Comparison of ENCODE assay signal across 16 mouse cellular contexts in genomic region chr5:116541128-116541527, GRCm38 (mm10). TPM values are rescaled to one million over a fixed set of nuclear protein-coding genes. Genes with fewer than 3 reads are reported as not detected.
DNase-seq lines count a peak whose midpoint lies in the region; TF ChIP-seq lines count a peak whose summit lies in the region.
"Had no signal": no experiment of that assay in that cellular context is flagged by ENCODE, and none has a peak within 500 bp of the region (broad histone marks: within the 10 kb centered on the region; RNA-seq: fewer than 3 reads in every experiment).

No protein-coding gene starts in this region.

- H3K27me3 ChIP-seq in heart, adult 2 months (ENCODE audit: control insufficient read depth, insufficient read depth, low read length), result no peaks in the 10 kb centered on the region
- H3K27me3 ChIP-seq: hindbrain, embryonic 15.5 days; lung, embryonic 15.5 days had no signal

- H3K9me3 ChIP-seq in ES-E14 (ENCODE audit: control insufficient read depth, insufficient read depth, low read depth, low read length), result no peaks in the 10 kb centered on the region
- H3K9me3 ChIP-seq: embryonic facial prominence, embryonic 10.5 days; hindbrain, embryonic 15.5 days; limb, embryonic 10.5 days; lung, embryonic 15.5 days had no signal

- no peak overlapping the region for H3K27ac ChIP-seq in heart, adult 2 months
- no peak overlapping the region for H3K27ac ChIP-seq in ES-E14 (ENCODE audit: insufficient read depth, low read depth, low read length, poor library complexity, severe bottlenecking)
- no peak overlapping the region for H3K27ac ChIP-seq in olfactory bulb, adult 2 months (ENCODE audit: insufficient read depth, low read depth, low read length)
- H3K27ac ChIP-seq: embryonic facial prominence, embryonic 10.5 days; hindbrain, embryonic 15.5 days; limb, embryonic 10.5 days; lung, embryonic 15.5 days; midbrain, embryonic 10.5 days had no signal

- H3K9ac ChIP-seq in heart, adult 2 months (ENCODE audit: low read depth, low read length), result no peak overlapping the region
- H3K9ac ChIP-seq in ES-E14 (ENCODE audit: insufficient read depth, low read depth, low read length, poor library complexity, severe bottlenecking), result no peak overlapping the region
- H3K9ac ChIP-seq: hindbrain, embryonic 15.5 days; lung, embryonic 15.5 days had no signal

- no peaks in the 10 kb centered on the region for H3K79me2 ChIP-seq in heart, adult 2 months (replicated peaks; ENCODE audit: control insufficient read depth, insufficient read depth, low read length)

- no peak overlapping the region for H3K4me3 ChIP-seq in heart, adult 2 months
- H3K4me3 ChIP-seq in lung, adult 2 months (replicated peaks; ENCODE audit: extremely low read depth, low read depth, low read length), result no peak overlapping the region
- H3K4me3 ChIP-seq in ES-E14 (ENCODE audit: insufficient read depth in 1 of 2, low read depth in 1 of 2, low read length in 2 of 2, poor library complexity in 1 of 2, severe bottlenecking in 1 of 2), result no peak overlapping the region
- H3K4me3 ChIP-seq in olfactory bulb, adult 2 months (ENCODE audit: insufficient read depth, low read depth, low read length), result no peak overlapping the region
- H3K4me3 ChIP-seq: embryonic facial prominence, embryonic 10.5 days; hindbrain, embryonic 15.5 days; limb, embryonic 10.5 days; lung, embryonic 15.5 days; midbrain, embryonic 10.5 days had no signal

- WGBS in heart, adult 2 months, result 89% methylated on average over 3 of the region's 3 CpGs
- 78% methylated on average over 3 of the region's 3 CpGs for WGBS in lung, adult 2 months
- WGBS in olfactory bulb, adult 2 months, result 87% methylated on average over 3 of the region's 3 CpGs

- no peak for TF ChIP-seq POLR2A in heart, adult 2 months (IDR thresholded peaks at IDR 0.05; ENCODE audit: insufficient read depth, low read depth, low read length)
- TF ChIP-seq POLR2A in lung, adult 2 months (IDR thresholded peaks at IDR 0.05; ENCODE audit: borderline replicate concordance, extremely low read depth, low read depth, low read length), result no peak
- no peak for TF ChIP-seq POLR2A in olfactory bulb, adult 2 months (IDR thresholded peaks at IDR 0.05; ENCODE audit: insufficient read depth, low read depth, low read length)

- no peak for DNase-seq in heart, adult 2 months
- DNase-seq in heart, postnatal 25 days (ENCODE audit: low spot score), result no peak
- DNase-seq in lung, adult 2 months, result no peak
- no peak for DNase-seq in lung, postnatal 25 days (ENCODE audit: low spot score)
- no peak for DNase-seq in ES-E14 (ENCODE audit: low read depth, low spot score)
- DNase-seq in gastrocnemius, postnatal 36 days, result no peak
- DNase-seq: adrenal gland, postnatal 10 days; heart, adult 11 months; right cerebral cortex, postnatal 14 days had no signal

- peak; percentile 53 for TF ChIP-seq CTCF in heart, adult 2 months (IDR thresholded peaks at IDR 0.05)
- TF ChIP-seq CTCF in lung, adult 2 months (IDR thresholded peaks at IDR 0.05; ENCODE audit: insufficient read depth, low read length), result 0 out of 2 replicates have a peak, but pooled peaks have one; percentile 22
- TF ChIP-seq CTCF in olfactory bulb, adult 2 months (IDR thresholded peaks at IDR 0.05; ENCODE audit: insufficient read depth, low read depth, low read length), result 0 out of 2 replicates have a peak, but pooled peaks have one; percentile 15

- intact Hi-C loops in heart, adult 2 months (cut with DNase I), result no loop called here
- intact Hi-C loops in heart, postnatal 25 days (cut with DNase I), result loop anchor here (5.0 kb wide), 1 partner anchor 309 kb away; no protein-coding TSS in a partner anchor
- intact Hi-C loops in gastrocnemius, postnatal 36 days (cut with DNase I), result no loop called here

- in situ Hi-C loops in ES-E14 (cut with MboI; ENCODE audit: low sequenced_read_pairs in 2 of 2, unreplicated experiment in 2 of 2), result no loop called here

- H3K36me3 ChIP-seq in heart, adult 2 months (ENCODE audit: control insufficient read depth, insufficient read depth, low read length), result no peaks in the 10 kb centered on the region
- no peaks in the 10 kb centered on the region for H3K36me3 ChIP-seq in ES-E14 (ENCODE audit: control insufficient read depth, insufficient read depth, low read length, poor library complexity, severe bottlenecking)
- H3K36me3 ChIP-seq: embryonic facial prominence, embryonic 10.5 days; hindbrain, embryonic 15.5 days; limb, embryonic 10.5 days; lung, embryonic 15.5 days had no signal

- no peaks in the 10 kb centered on the region for H3K4me1 ChIP-seq in heart, adult 2 months (ENCODE audit: control insufficient read depth, insufficient read depth, low read length)
- no peaks in the 10 kb centered on the region for H3K4me1 ChIP-seq in lung, adult 2 months (ENCODE audit: control insufficient read depth, insufficient read depth, low read length)
- H3K4me1 ChIP-seq in ES-E14 (ENCODE audit: control insufficient read depth in 2 of 2, insufficient read depth in 2 of 2, low read length in 2 of 2, poor library complexity in 1 of 2), result no peaks in the 10 kb centered on the region
- H3K4me1 ChIP-seq in olfactory bulb, adult 2 months (ENCODE audit: control insufficient read depth, insufficient read depth, low read length), result peaks cover 11% of the 10 kb centered on the region; the same call in 1 of the 2 replicates
- H3K4me1 ChIP-seq: limb, embryonic 10.5 days; lung, embryonic 15.5 days had no signal

- no peak for TF ChIP-seq EP300 in heart, adult 2 months (IDR thresholded peaks at IDR 0.05; ENCODE audit: insufficient read depth, low read depth, low read length)

TF ChIP-seq in ES-E14, 5 proteins besides CTCF, POLR2A, EP300 and RAD21:
- TF ChIP-seq HCFC1 (IDR thresholded peaks at IDR 0.05; ENCODE audit: borderline replicate concordance, insufficient read depth, low read length), result no peak
- TF ChIP-seq ZC3H11A (IDR thresholded peaks at IDR 0.05; ENCODE audit: borderline replicate concordance, low read depth, low read length), result 0 out of 2 replicates have a peak, but pooled peaks have one; percentile 12
- no peak for TF ChIP-seq CHD2 (IDR thresholded peaks at IDR 0.05; ENCODE audit: low read depth, low read length)
- TF ChIP-seq MAFK (IDR thresholded peaks at IDR 0.05; ENCODE audit: insufficient read depth, low read depth, low read length), result no peak
- no peak for TF ChIP-seq ZNF384 (IDR thresholded peaks at IDR 0.05; ENCODE audit: low read depth, low read length)
TF ChIP-seq in ES-E14: peak in this region for 1.

RNA-seq across cellular contexts. Expression of gene Srrm4, which starts 50.5 kb away (rescaled TPM):
- total RNA-seq in heart, adult 2 months (2021), result 10 to 100 TPM in 1 of 2 experiments, 1 to 10 TPM in 1; 9.3 to 12.2 TPM
- polyA plus RNA-seq in heart, adult 2 months (2012; rRNA removed), result 7.1 and 7.7 TPM in 2 replicates
- 1 to 10 TPM; 8.0 to 9.6 TPM for total RNA-seq in heart, postnatal 25 days (2021)
- polyA plus RNA-seq in lung, adult 2 months (2012; rRNA removed), result 0.20 and 0.49 TPM in 2 replicates
- total RNA-seq in ES-E14 (2012; rRNA removed), result 0.22 and 0.37 TPM in 2 replicates
- not detected in 2 replicates for polyA plus RNA-seq in olfactory bulb, adult 2 months (2012; ENCODE audit: insufficient read depth, insufficient read length, low replicate concordance, missing spikeins)
- total RNA-seq in gastrocnemius, postnatal 36 days (2021), result under 1 TPM; 0.10 to 0.18 TPM
- polyA plus RNA-seq: limb, embryonic 10.5 days; thymus, postnatal 0 days had no signal
